Mouse (Mus musculus) forebrain, embryonic 16.5 days (tissue): ENCODE results near the gene Igfbp7. TPM values are rescaled to one million over a fixed set of nuclear protein-coding genes. Genes with fewer than 3 reads are reported as not detected.

Source experiments
- ATAC-seq: fragments of 200-750 bp; cut with Nextera tagmentation; 2 replicates; pipeline ENCODE4 v1.8.0; 2017; ENCODE audit warnings: mild to moderate bottlenecking, moderate library complexity
- H3K27ac ChIP-seq: fragments of 300-500 bp; sonication (generic); 2 replicates; pipeline ENCODE4 v1.5.1; 2014; ENCODE audit warnings: low read length, control low read depth
- H3K27me3 ChIP-seq: fragments of 300-500 bp; sonication (generic); replicated peaks from 2 replicates; pipeline ENCODE4 v1.6.1; 2014; ENCODE audit warnings: low read length; ENCODE audit not compliant: control insufficient read depth, insufficient read depth
- H3K36me3 ChIP-seq: fragments of 300-500 bp; sonication (generic); 2 replicates; pipeline ENCODE4 v1.6.1; 2014; ENCODE audit not compliant: control insufficient read depth, insufficient read depth
- H3K4me1 ChIP-seq: fragments of 300-500 bp; sonication (generic); replicated peaks from 2 replicates; pipeline ENCODE4 v1.6.1; 2014; ENCODE audit warnings: low read length; ENCODE audit not compliant: control insufficient read depth, insufficient read depth
- H3K4me2 ChIP-seq: fragments of 300-500 bp; sonication (generic); 2 replicates; pipeline ENCODE4 v1.6.1; 2014; ENCODE audit warnings: mild to moderate bottlenecking, low read length, control low read depth
- H3K4me3 ChIP-seq: fragments of 300-500 bp; sonication (generic); replicated peaks from 2 replicates; pipeline ENCODE4 v1.5.1; 2014; ENCODE audit warnings: mild to moderate bottlenecking, low read length, control low read depth
- H3K9ac ChIP-seq: fragments of 300-500 bp; sonication (generic); replicated peaks from 2 replicates; pipeline ENCODE4 v1.6.1; 2014; ENCODE audit warnings: low read depth, low read length, control low read depth
- H3K9me3 ChIP-seq: fragments of 300-500 bp; sonication (generic); 2 replicates; pipeline ENCODE4 v1.6.1; 2016; ENCODE audit warnings: low read length; ENCODE audit not compliant: control insufficient read depth
- WGBS: fragments of 180-500 bp; shearing (Covaris S2); extraction: QIAGEN DNeasy Blood & Tissue Kit; methylation state at CpG from one replicate; pipeline ENCODE4 v1.1.7; 2014; 5-methylcytosine and 5-hydroxymethylcytosine counted together
- polyA plus RNA-seq: library from polyadenylated mRNA; unstranded; fragments of >200 nt; fragmentation: Nextera tagmentation; extraction: Ambion mirVana; gene quantifications from 2 replicates; pipeline ENCODE4 v1.2.1, GENCODE M21; 2015

The Igfbp7 gene
- polyA plus RNA-seq, 1 experiment from 2014 or later = 55.8 TPM

DNA sequence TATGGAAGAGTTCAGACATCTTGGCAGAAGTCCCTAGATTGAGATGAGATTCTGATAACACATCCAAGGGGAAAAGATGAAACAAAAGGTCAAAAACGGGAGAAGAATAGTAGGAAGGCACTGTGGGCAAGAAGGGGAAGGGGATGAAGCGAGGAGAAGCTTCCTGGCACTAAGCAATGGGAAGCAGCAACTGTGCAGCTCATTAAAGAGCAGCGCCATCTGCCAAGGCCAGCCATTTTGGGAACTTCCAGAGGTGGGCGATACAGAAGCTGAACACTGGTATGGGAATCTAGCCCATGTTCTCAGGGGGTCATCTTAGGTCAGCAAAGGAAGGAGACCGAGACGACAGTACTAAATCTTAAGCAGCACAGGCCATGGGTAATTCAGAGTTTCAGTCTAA is 44.2 kb downstream of the Igfbp7 start:
- 80% methylated on average over 6 of the region's 6 CpGs for WGBS
- no peak for ATAC-seq
- Histone ChIP-seq H3K36me3 (no peaks in the 10 kb centered on the region), H3K27ac (no peak overlapping the region), H3K4me2 (no peak overlapping the region), H3K27me3 (no peaks in the 10 kb centered on the region), H3K4me1 (no peaks in the 10 kb centered on the region), H3K9ac (no peak overlapping the region), H3K4me3 (no peak overlapping the region), H3K9me3 (no peaks in the 10 kb centered on the region)

DNA sequence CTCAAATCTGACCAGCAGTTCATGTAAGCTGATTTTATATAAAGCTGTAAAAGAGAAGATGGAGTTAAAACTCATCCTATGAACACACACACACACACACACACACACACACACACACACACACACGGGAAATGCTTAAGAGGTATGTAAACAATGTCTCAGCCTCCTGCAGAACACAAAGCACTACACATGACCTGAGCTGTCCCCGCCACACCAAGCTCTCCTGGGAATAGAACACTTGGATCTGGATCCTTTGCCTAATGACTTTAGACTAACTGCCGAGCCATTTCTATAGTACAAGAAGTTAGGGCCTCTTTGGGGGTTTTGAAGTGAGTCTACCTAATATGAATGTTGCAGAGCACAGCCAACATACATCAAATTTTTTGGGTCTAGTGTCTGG is 45.7 kb downstream of the Igfbp7 start:
- no peak for ATAC-seq
- H3K36me3 ChIP-seq = no peaks in the 10 kb centered on the region
- H3K9me3 ChIP-seq = no peaks in the 10 kb centered on the region
- no peak overlapping the region for H3K4me2 ChIP-seq
- WGBS = 58% methylated on average over 3 of the region's 3 CpGs
- no peaks in the 10 kb centered on the region for H3K27me3 ChIP-seq
- H3K27ac ChIP-seq = no peak overlapping the region
- no peak overlapping the region for H3K4me3 ChIP-seq
- no peaks in the 10 kb centered on the region for H3K4me1 ChIP-seq
- no peak overlapping the region for H3K9ac ChIP-seq

DNA sequence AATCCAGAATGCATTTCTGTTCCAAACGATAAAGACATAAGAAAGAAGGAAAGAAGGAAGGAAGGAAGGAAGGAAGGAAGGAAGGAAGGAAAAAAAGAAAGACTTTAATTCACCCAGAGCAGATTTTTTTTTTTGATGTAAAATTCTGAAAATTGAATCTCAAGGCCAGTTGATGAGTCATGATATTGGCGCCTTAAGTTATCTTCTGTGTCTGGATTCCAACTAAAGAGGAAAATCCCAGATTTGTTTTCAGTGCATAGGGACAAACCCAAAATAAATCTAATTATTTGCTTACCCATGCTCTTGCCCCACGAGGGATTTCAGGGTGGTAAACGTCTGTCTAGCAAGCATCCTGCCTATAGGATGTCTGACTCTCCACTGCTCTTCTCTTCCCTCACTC is 46.8 kb downstream of the Igfbp7 start:
- 0 out of 2 replicates have a peak, but pooled peaks cover 3% of the 10 kb centered on the region for H3K27me3 ChIP-seq
- H3K4me1 ChIP-seq = no peaks in the 10 kb centered on the region
- H3K9me3 ChIP-seq = no peaks in the 10 kb centered on the region
- no peak overlapping the region for H3K27ac ChIP-seq
- 77% methylated on average over 4 of the region's 4 CpGs for WGBS
- H3K4me3 ChIP-seq = no peak overlapping the region
- H3K4me2 ChIP-seq = no peak overlapping the region
- no peak overlapping the region for H3K9ac ChIP-seq
- no peak for ATAC-seq
- no peaks in the 10 kb centered on the region for H3K36me3 ChIP-seq

DNA sequence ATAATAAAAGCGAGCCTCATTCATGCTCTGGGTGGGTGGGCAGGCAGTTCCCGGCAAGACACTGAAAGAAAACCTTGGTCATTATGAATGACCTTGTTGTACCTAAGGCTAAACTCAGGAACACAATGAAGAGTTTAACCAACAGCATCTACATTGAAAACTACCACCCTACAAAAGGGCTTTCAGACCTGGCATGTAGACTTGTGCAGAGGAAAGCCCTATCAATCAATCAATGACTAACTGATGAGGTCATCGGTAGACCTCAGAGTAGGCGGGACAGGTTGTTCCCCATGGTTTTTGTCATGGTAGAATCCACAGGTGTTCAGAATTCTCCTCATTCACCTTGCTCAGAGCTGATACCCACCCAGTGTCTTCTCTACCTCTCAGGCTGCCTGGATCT is 47.9 kb downstream of the Igfbp7 start:
- Histone ChIP-seq H3K9me3 (no peaks in the 10 kb centered on the region), H3K27me3 (0 out of 2 replicates have a peak, but pooled peaks cover 3% of the 10 kb centered on the region), H3K27ac (no peak overlapping the region), H3K4me2 (no peak overlapping the region), H3K4me1 (no peaks in the 10 kb centered on the region), H3K9ac (no peak overlapping the region), H3K4me3 (no peak overlapping the region), H3K36me3 (no peaks in the 10 kb centered on the region)
- WGBS = 86% methylated on average over 4 of the region's 4 CpGs
- no peak for ATAC-seq

DNA sequence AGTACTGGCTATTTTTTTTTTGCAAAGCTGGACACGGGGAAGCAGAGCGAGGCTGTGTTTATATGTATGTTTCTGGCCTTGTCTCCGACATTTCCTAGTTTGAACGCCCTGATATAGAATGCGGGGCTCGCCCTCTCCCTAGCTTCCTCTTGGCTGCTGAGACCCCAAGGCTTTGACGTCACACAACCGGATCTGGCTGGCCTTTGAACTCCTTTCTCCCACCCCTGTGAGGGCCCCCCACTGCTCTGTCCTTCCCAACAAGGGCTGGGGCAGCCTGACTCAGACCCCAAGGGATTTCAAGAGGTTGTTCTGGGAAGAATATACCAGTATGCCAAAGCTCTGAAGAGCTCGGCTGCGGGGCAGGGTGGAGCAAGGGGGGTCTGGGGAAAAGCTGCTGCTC is 49.5 kb downstream of the Igfbp7 start:
- Histone ChIP-seq H3K27ac (no peak overlapping the region), H3K4me1 (no peaks in the 10 kb centered on the region; the same call in 1 of the 2 replicates), H3K4me2 (peak overlapping the region; percentile 52), H3K9me3 (no peaks in the 10 kb centered on the region), H3K4me3 (peak overlapping the region; percentile 36), H3K27me3 (0 out of 2 replicates have a peak, but pooled peaks cover 3% of the 10 kb centered on the region), H3K9ac (peak overlapping the region; percentile 37), H3K36me3 (no peaks in the 10 kb centered on the region)
- 8% methylated on average over 10 of the region's 10 CpGs for WGBS
- peak; percentile 37; the same call in 1 of the 2 replicates for ATAC-seq

DNA sequence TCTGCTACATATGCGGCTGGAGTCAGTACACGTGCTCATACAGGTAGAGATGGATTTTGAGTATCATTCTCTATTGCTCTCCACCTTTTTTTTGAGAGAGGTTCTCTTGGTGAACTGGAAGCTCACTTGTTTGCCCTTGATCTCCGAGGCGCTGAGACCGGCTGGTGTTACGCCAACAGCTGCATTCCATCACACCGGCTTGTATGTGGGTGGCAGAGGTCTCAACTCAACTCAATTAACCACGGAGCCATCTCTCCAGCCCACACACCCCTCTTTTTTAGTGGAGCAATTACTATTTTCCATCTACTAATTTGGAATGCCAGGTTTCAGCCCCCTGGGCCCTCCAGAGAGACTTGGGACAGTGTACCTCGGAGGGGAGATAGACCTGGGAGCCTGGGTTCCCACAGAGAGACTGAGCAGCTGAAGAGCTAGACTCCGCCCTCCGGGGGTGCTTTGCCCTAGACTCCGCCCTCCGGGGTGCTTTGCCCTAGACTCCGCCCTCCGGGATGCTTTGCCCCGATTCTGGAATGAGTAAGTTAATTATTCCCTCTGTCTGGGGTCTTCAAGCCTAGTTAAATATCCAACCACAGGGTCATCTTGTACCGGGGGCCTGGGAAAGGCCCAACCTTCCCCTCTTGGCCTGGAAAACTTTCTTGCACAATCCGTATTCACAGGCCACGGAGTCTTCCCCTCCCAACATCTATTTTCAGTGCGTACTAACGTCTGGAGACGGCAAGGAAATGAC is 50.3 kb downstream of the Igfbp7 start:
- WGBS = 20% methylated on average over 22 of the region's 22 CpGs
- Histone ChIP-seq H3K4me2 (peak overlapping the region; percentile 52), H3K4me3 (peak overlapping the region; percentile 36), H3K4me1 (no peaks in the 10 kb centered on the region; the same call in 1 of the 2 replicates), H3K27ac (no peak overlapping the region), H3K27me3 (0 out of 2 replicates have a peak, but pooled peaks cover 3% of the 10 kb centered on the region), H3K9me3 (no peaks in the 10 kb centered on the region), H3K36me3 (no peaks in the 10 kb centered on the region), H3K9ac (peak overlapping the region; percentile 37)
- peak; percentile 69 for ATAC-seq

DNA sequence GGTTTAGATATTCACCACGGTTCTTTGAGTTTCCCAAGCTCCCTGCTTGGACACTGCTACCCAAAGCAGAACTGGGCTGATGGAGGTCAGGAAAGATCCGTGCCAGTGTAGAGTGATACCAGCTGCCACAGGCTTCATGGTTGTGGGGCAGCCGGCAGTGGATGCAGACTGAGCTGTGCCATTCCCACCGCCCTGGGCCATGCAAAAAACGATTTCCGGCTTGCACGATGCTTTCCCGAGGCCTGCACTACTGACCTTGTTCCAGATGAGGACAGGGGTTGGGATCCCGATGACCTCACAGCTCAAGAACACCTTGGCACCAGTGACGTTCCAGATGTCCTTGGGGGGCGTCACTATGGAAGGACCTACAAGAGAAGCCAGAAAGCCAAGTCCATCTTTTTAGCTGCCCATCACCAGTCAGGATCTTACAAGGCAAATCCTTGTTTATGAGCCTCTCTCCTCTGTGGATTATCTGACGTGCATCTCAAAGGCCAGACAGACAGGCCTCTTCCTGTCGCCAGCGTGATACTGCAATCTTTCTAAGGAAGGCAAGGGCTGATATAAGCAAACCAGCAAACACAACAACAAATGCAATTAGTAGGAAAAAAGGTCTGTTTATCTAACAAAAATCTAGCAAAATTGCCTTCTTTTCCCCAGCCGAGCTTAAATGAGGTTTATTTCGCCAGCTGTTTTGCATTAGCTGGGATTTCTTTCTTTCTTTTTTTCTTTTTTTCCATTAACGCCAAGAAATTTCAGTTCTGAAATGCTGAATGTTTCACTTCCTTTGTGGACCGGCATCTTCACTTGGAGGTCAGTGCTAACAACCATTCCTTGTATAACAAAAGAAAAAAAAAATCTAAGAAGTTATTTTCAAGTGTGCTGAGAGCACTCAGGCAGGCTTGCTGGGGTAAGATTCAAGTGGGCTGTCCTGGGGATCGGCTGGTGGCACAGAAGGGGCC is 52.3 kb downstream of the Igfbp7 start:
- no peak for ATAC-seq

DNA sequence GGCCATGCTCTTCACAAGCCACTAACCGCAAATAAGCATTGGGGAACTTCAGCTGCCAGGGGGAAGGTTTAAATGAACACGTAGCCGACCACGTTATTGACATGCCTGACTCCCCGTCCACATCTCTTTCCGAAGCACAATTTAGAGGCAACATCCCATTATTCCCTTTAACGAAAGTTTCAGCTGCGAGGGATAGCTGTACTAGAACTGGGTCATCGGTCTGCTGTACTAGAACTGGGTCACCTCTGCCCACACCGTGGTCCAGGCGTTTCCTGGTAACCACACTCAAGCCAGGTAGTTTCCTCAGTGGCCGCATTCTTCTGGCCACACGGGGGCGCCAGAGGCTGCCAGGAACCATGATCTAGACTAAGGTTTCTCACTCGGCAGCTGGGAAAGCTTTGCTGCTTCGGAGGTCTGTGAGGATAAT is 53.5 kb downstream of the Igfbp7 start:
- peaks cover 6% of the 10 kb centered on the region; the same call in 1 of the 2 replicates for H3K36me3 ChIP-seq
- H3K9ac ChIP-seq = no peak overlapping the region
- H3K4me2 ChIP-seq = peak overlapping the region; percentile 44
- no peak overlapping the region for H3K27ac ChIP-seq
- peak overlapping the region; percentile 13 for H3K4me3 ChIP-seq
- 0 out of 2 replicates have a peak, but pooled peaks cover 3% of the 10 kb centered on the region for H3K27me3 ChIP-seq
- peak; percentile 81 for ATAC-seq
- 8% methylated on average over 16 of the region's 16 CpGs for WGBS
- no peaks in the 10 kb centered on the region for H3K9me3 ChIP-seq
- H3K4me1 ChIP-seq = no peaks in the 10 kb centered on the region; the same call in 1 of the 2 replicates

More for the DNA sequence above, 52.3 kb downstream of the Igfbp7 start:
- Histone ChIP-seq H3K27me3 (0 out of 2 replicates have a peak, but pooled peaks cover 3% of the 10 kb centered on the region), H3K9ac (no peak overlapping the region), H3K9me3 (no peaks in the 10 kb centered on the region), H3K4me3 (no peak overlapping the region), H3K36me3 (0 out of 2 replicates have a peak, but pooled peaks cover 2% of the 10 kb centered on the region), H3K4me1 (no peaks in the 10 kb centered on the region; the same call in 1 of the 2 replicates), H3K4me2 (no peak overlapping the region), H3K27ac (no peak overlapping the region)
- 82% methylated on average over 19 of the region's 19 CpGs for WGBS

DNA sequence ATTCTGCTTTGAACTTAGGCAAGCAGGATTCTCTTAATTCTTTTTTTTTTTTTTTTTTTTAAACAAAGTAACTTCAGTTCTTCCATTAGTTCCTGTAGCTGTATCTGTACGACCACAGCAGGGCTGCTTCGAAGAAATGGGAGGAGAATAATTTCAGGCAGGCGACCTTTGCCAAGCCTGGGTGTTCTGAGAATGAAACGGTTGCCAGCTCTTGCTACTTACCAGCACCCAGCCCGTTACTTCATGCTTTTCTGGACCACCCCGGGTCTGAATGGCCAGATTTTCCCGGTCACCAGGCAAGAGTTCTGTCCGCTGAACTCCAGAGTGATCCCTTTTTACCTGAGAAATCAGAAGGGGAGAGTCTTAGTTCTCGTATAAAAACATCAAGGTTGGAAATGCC is 56.1 kb downstream of the Igfbp7 start:
- no peak overlapping the region for H3K9ac ChIP-seq
- 0 out of 2 replicates have a peak, but pooled peaks cover 3% of the 10 kb centered on the region for H3K27me3 ChIP-seq
- ATAC-seq = no peak
- no peak overlapping the region for H3K4me3 ChIP-seq
- no peaks in the 10 kb centered on the region for H3K9me3 ChIP-seq
- H3K27ac ChIP-seq = no peak overlapping the region
- H3K36me3 ChIP-seq = peaks cover 26% of the 10 kb centered on the region
- no peak overlapping the region for H3K4me2 ChIP-seq
- whole genome bisulfite sequencing = 66% methylated on average over 9 of the region's 9 CpGs
- no peaks in the 10 kb centered on the region; the same call in 1 of the 2 replicates for H3K4me1 ChIP-seq
